ENCODE assay signal across 16 mouse cellular contexts in genomic region chr12:100903761-100904160, GRCm38 (mm10). TPM values are rescaled to one million over a fixed set of nuclear protein-coding genes. Genes with fewer than 3 reads are reported as not detected.
A peak's percentile ranks its signal among the peaks of the same experiment; 100 is the strongest.
DNase-seq lines count a peak whose midpoint lies in the region; ATAC-seq lines count a peak whose summit lies in the region.
"Had no signal": no experiment of that assay in that cellular context is flagged by ENCODE, and none has a peak within 500 bp of the region (broad histone marks: within the 10 kb centered on the region; RNA-seq: fewer than 3 reads in every experiment).

No protein-coding gene starts in this region.

- H3K4me1 ChIP-seq in forebrain, embryonic 15.5 days = peaks cover 17% of the 10 kb centered on the region

- no peak overlapping the region for H3K9ac ChIP-seq in forebrain, embryonic 15.5 days (replicated peaks)
- H3K9ac ChIP-seq: limb, embryonic 13.5 days; lung, embryonic 15.5 days; midbrain, embryonic 13.5 days; neural tube, embryonic 12.5 days had no signal

- no peak overlapping the region for H3K4me2 ChIP-seq in forebrain, embryonic 15.5 days (replicated peaks)
- H3K4me2 ChIP-seq: limb, embryonic 13.5 days; lung, embryonic 15.5 days; midbrain, embryonic 13.5 days; neural tube, embryonic 12.5 days had no signal

- peaks cover 17% of the 10 kb centered on the region for H3K27me3 ChIP-seq in forebrain, embryonic 15.5 days

- no peak overlapping the region for H3K4me3 ChIP-seq in forebrain, embryonic 15.5 days
- H3K4me3 ChIP-seq: erythroblast, embryonic 14.5 days; limb, embryonic 13.5 days; lung, embryonic 15.5 days; midbrain, embryonic 13.5 days; neural tube, embryonic 12.5 days had no signal

- no peaks in the 10 kb centered on the region for H3K36me3 ChIP-seq in forebrain, embryonic 15.5 days
- H3K36me3 ChIP-seq: limb, embryonic 13.5 days; lung, embryonic 15.5 days; midbrain, embryonic 13.5 days; neural tube, embryonic 12.5 days had no signal

- no peak overlapping the region for H3K27ac ChIP-seq in forebrain, embryonic 15.5 days (replicated peaks)
- H3K27ac ChIP-seq: limb, embryonic 13.5 days; lung, embryonic 15.5 days; midbrain, embryonic 13.5 days; neural tube, embryonic 12.5 days had no signal

- H3K9me3 ChIP-seq in forebrain, embryonic 15.5 days = no peaks in the 10 kb centered on the region
- H3K9me3 ChIP-seq: limb, embryonic 13.5 days; lung, embryonic 15.5 days; midbrain, embryonic 13.5 days; neural tube, embryonic 12.5 days had no signal

- no peak for ATAC-seq in forebrain, embryonic 15.5 days (replicated peaks)
- ATAC-seq: midbrain, embryonic 13.5 days; Patski had no signal

- WGBS in forebrain, embryonic 15.5 days = 87% methylated on average over 9 of the region's 9 CpGs

- peak; percentile 79 for DNase-seq in cerebellum, adult 11-12 months
- no peak for DNase-seq in cerebellum, postnatal 10 days
- peak; percentile 95 for DNase-seq in CD4-positive, CD25-positive, alpha-beta regulatory T cell, adult 2 months (ENCODE audit: low read depth, low spot score)
- peak; percentile 81 for DNase-seq in cerebellum, adult 9-11 months
- peak; percentile 43 to 75 for DNase-seq in thymus, adult 18-20 months
- no peak for DNase-seq in layer of hippocampus, adult 11-12 months (ENCODE audit: low spot score)
- no peak for DNase-seq in urinary bladder, adult 2 months (ENCODE audit: low spot score)
- DNase-seq: kidney, postnatal 10 days; right cerebral cortex, adult 18-20 months had no signal

RNA-seq across cellular contexts. Expression of gene Gpr68, which starts 4.2 kb away (rescaled TPM):
- 1.8 and 2.7 TPM in 2 replicates for polyA plus RNA-seq in urinary bladder, adult 2 months (2012; rRNA removed)
- polyA plus RNA-seq in forebrain, embryonic 15.5 days (2015; fragmentation: Nextera tagmentation; extraction: Ambion mirVana) = 1.1 and 1.2 TPM in 2 replicates
- polyA plus RNA-seq: erythroblast, embryonic 14.5 days had no signal

Comparison
In these comparisons a context has a peak if more than half of its experiments do, and no peak if none do; other contexts are left out.
1. DNase-seq: peak in cerebellum, adult 11-12 months (single experiment), CD4-positive, CD25-positive, alpha-beta regulatory T cell, adult 2 months (single experiment), cerebellum, adult 9-11 months (single experiment) and thymus, adult 18-20 months (2 of 2); none in cerebellum, postnatal 10 days (0 of 2), layer of hippocampus, adult 11-12 months (single experiment) and urinary bladder, adult 2 months (single experiment).